Mouse (Mus musculus) hindbrain, embryonic 15.5 days (tissue): Measurements from ENCODE around the gene Epsti1. TPM values are rescaled to one million over a fixed set of nuclear protein-coding genes. Genes with fewer than 3 reads are reported as not detected.

Source experiments
- ATAC-seq: fragments of 200-750 bp; cut with Nextera tagmentation; 2 replicates; pipeline ENCODE4 v1.8.0; 2017; ENCODE audit warnings: low read depth, moderate number of reproducible peaks, moderate TSS enrichment; ENCODE audit not compliant: low FRiP score
- H3K27ac ChIP-seq: fragments of 300-500 bp; sonication (generic); replicated peaks from 2 replicates; pipeline ENCODE4 v1.5.1; 2015; ENCODE audit warnings: mild to moderate bottlenecking, inconsistent platforms
- H3K27me3 ChIP-seq: fragments of 300-500 bp; sonication (generic); 2 replicates; pipeline ENCODE4 v1.6.1; 2015; ENCODE audit warnings: control low read depth, inconsistent platforms
- H3K36me3 ChIP-seq: fragments of 300-500 bp; sonication (generic); 2 replicates; pipeline ENCODE4 v1.6.1; 2015; ENCODE audit warnings: control low read depth, inconsistent platforms
- H3K4me1 ChIP-seq: fragments of 300-500 bp; sonication (generic); replicated peaks from 2 replicates; pipeline ENCODE4 v1.6.1; 2015; ENCODE audit warnings: control low read depth, inconsistent platforms
- H3K4me2 ChIP-seq: fragments of 300-500 bp; sonication (generic); 2 replicates; pipeline ENCODE4 v1.6.1; 2015; ENCODE audit warnings: moderate library complexity, mild to moderate bottlenecking, inconsistent platforms
- H3K4me3 ChIP-seq: fragments of 300-500 bp; sonication (generic); 2 replicates; pipeline ENCODE4 v1.5.1; 2015; ENCODE audit warnings: mild to moderate bottlenecking, inconsistent platforms
- H3K9ac ChIP-seq: fragments of 300-500 bp; sonication (generic); 2 replicates; pipeline ENCODE4 v1.6.1; 2015; ENCODE audit warnings: inconsistent platforms
- H3K9me3 ChIP-seq: fragments of 300-500 bp; sonication (generic); 2 replicates; pipeline ENCODE4 v1.6.1; 2016; ENCODE audit warnings: control low read depth, inconsistent platforms
- WGBS: fragments of 180-500 bp; shearing (Covaris S2); methylation state at CpG from one replicate; pipeline ENCODE4 v1.1.7; 2015; 5-methylcytosine and 5-hydroxymethylcytosine counted together
- polyA plus RNA-seq: library from polyadenylated mRNA; unstranded; fragments of >200 nt; fragmentation: Nextera tagmentation; extraction: Ambion mirVana; gene quantifications from 2 replicates; pipeline ENCODE4 v1.2.1, GENCODE M21; 2015

Gene Epsti1
- polyA plus RNA-seq, 1 experiment from 2014 or later: 0.21 TPM

DNA sequence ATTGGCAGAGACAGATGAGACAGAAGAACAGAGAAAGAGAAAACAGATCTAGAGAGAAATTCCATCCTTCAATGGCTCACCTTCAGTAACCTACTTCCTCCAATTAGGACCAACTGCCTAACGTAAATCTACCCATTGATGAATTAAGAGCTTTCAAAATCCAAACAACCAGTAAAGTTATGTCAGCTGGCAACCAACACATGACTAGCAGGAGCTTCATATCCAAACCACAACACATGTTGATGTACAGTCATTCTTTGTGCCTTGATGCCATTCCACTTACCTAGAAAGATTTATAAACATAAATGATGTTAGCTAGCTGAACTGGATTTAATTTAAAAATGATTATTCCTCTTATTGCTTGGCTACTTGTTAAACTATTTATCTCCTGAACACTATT, 22.0 kb upstream of the Epsti1 start:
- Histone ChIP-seq H3K4me2 (no peak overlapping the region), H3K27me3 (no peaks in the 10 kb centered on the region), H3K9ac (no peak overlapping the region), H3K9me3 (no peaks in the 10 kb centered on the region), H3K4me1 (no peaks in the 10 kb centered on the region), H3K4me3 (no peak overlapping the region), H3K36me3 (no peaks in the 10 kb centered on the region), H3K27ac (no peak overlapping the region)
- no peak for ATAC-seq
- WGBS: 80% methylated on average over 1 of the region's 1 CpGs

- Histone ChIP-seq H3K4me3 (no peak overlapping the region), H3K9ac (no peak overlapping the region), H3K4me1 (no peaks in the 10 kb centered on the region), H3K27me3 (no peaks in the 10 kb centered on the region), H3K9me3 (no peaks in the 10 kb centered on the region), H3K36me3 (no peaks in the 10 kb centered on the region), H3K4me2 (no peak overlapping the region), H3K27ac (no peak overlapping the region)
- 52% methylated on average over 6 of the region's 6 CpGs for WGBS
- no peak for ATAC-seq
Measured at GRCm38 (mm10) chr14:77882669-77883068, 21.4 kb upstream of the Epsti1 start.

GRCm38 (mm10) chr14:77886376-77886775, 17.7 kb upstream of the Epsti1 start:
- Histone ChIP-seq H3K27ac (no peak overlapping the region), H3K4me1 (no peaks in the 10 kb centered on the region), H3K36me3 (no peaks in the 10 kb centered on the region), H3K4me3 (no peak overlapping the region), H3K27me3 (no peaks in the 10 kb centered on the region), H3K9me3 (no peaks in the 10 kb centered on the region), H3K4me2 (no peak overlapping the region), H3K9ac (no peak overlapping the region)
- WGBS: 66% methylated on average over 3 of the region's 3 CpGs
- no peak for ATAC-seq

DNA sequence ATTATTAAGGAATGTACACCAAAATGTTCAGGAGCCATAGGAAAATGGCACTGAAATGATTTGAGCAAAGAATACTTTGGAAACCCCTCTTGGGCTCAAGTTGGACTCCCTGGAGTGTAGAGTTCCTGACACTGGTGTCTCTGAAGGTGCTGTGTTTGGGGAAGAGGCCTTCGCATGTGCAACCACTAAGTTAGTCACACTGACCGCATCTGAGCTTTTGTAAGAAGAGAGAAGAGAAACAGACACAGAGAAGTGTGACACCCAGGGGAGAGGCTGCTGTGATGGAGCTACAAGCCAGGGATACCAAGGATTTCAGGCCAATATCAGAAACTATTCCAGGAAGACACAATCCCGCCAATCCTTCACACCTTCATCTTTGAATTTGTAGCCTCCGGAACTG, 17.1 kb upstream of the Epsti1 start:
- H3K9ac ChIP-seq: no peak overlapping the region
- no peak overlapping the region for H3K4me2 ChIP-seq
- no peak overlapping the region for H3K4me3 ChIP-seq
- WGBS: 85% methylated on average over 4 of the region's 4 CpGs
- no peaks in the 10 kb centered on the region for H3K36me3 ChIP-seq
- no peak for ATAC-seq
- no peaks in the 10 kb centered on the region for H3K9me3 ChIP-seq
- no peak overlapping the region for H3K27ac ChIP-seq
- H3K27me3 ChIP-seq: no peaks in the 10 kb centered on the region
- H3K4me1 ChIP-seq: no peaks in the 10 kb centered on the region

DNA sequence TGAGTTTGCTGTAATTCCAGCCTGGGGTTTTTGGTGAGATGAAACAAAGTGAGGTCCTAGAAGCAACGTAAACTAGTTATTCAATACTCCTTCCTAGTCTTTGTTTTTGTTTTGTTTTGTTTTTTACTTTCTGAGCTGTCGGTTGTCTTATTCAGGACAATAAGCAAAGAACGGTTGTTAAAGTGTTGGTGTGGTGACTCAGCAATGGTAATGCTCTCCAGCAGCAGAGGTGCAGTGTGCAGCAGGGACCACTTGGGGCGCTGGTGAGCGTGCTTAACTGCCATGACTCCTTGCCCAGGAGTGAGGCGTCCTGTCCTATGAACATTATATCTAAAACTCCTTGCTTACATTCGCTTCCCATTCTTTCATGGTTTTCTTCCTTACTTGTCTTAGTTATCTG, 14.1 kb upstream of the Epsti1 start:
- Histone ChIP-seq H3K9me3 (no peaks in the 10 kb centered on the region), H3K36me3 (no peaks in the 10 kb centered on the region), H3K9ac (no peak overlapping the region), H3K27me3 (no peaks in the 10 kb centered on the region), H3K4me3 (no peak overlapping the region), H3K4me1 (no peaks in the 10 kb centered on the region), H3K4me2 (no peak overlapping the region), H3K27ac (no peak overlapping the region)
- no peak for ATAC-seq
- 84% methylated on average over 7 of the region's 7 CpGs for WGBS

DNA sequence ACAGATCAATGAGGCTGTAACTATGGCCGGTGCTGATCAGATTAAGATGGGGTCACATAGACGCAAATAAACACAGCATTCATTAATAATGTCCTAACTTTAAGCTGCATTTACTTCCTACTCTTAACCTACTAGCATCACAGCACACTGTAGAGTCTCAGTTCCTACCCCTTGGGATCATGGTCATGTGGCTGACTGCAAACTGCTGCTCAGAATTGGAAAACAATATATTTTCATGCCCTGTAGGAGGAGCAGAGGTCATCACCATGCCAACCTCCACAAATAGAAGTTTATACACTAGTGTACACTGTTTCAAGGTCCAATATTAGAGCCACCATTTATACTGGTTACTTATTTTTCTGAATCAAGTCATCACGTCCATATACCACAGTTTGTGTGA, 8.1 kb upstream of the Epsti1 start:
- no peaks in the 10 kb centered on the region for H3K36me3 ChIP-seq
- H3K9me3 ChIP-seq: no peaks in the 10 kb centered on the region
- no peak overlapping the region for H3K27ac ChIP-seq
- no peak overlapping the region for H3K4me3 ChIP-seq
- H3K4me1 ChIP-seq: no peaks in the 10 kb centered on the region
- H3K9ac ChIP-seq: no peak overlapping the region
- WGBS: 81% methylated on average over 3 of the region's 3 CpGs
- no peak overlapping the region for H3K4me2 ChIP-seq
- ATAC-seq: no peak
- H3K27me3 ChIP-seq: no peaks in the 10 kb centered on the region

DNA sequence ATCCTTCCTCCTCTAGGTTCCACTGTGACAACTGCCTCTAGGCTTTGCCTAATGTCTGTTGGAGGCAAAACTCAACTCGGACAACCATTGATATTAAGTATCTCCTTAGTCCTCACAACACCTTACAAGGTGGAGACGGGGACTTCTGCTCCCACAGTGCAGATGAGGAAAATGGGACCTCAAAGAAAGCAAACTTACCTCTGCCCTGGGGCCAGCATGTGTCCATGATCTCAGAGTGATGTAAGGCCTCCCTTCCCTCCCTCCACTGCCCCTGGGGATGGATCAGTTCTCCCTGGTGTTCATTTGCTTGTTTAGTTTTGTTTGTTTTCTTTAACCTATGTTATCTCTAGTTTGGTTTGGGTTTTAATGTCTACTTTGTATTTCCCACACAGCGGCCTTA, 1.5 kb upstream of the Epsti1 start:
- Histone ChIP-seq H3K4me2 (no peak overlapping the region), H3K27ac (no peak overlapping the region), H3K4me1 (no peaks in the 10 kb centered on the region), H3K36me3 (no peaks in the 10 kb centered on the region), H3K4me3 (no peak overlapping the region), H3K27me3 (no peaks in the 10 kb centered on the region), H3K9me3 (no peaks in the 10 kb centered on the region), H3K9ac (no peak overlapping the region)
- WGBS: 92% methylated on average over 3 of the region's 3 CpGs
- no peak for ATAC-seq

GRCm38 (mm10) chr14:77905466-77905865, 1.4 kb downstream of the Epsti1 start:
- no peak overlapping the region for H3K4me3 ChIP-seq
- H3K9me3 ChIP-seq: no peaks in the 10 kb centered on the region
- no peak for ATAC-seq
- H3K4me1 ChIP-seq: no peaks in the 10 kb centered on the region
- no peak overlapping the region for H3K27ac ChIP-seq
- WGBS: 59% methylated on average over 5 of the region's 5 CpGs
- H3K27me3 ChIP-seq: no peaks in the 10 kb centered on the region
- no peak overlapping the region for H3K9ac ChIP-seq
- no peak overlapping the region for H3K4me2 ChIP-seq
- no peaks in the 10 kb centered on the region for H3K36me3 ChIP-seq

GRCm38 (mm10) chr14:77906586-77906985, 2.5 kb downstream of the Epsti1 start:
- H3K4me3 ChIP-seq: no peak overlapping the region
- no peaks in the 10 kb centered on the region for H3K4me1 ChIP-seq
- H3K27ac ChIP-seq: no peak overlapping the region
- H3K27me3 ChIP-seq: no peaks in the 10 kb centered on the region
- 91% methylated on average over 5 of the region's 5 CpGs for WGBS
- no peaks in the 10 kb centered on the region for H3K36me3 ChIP-seq
- no peaks in the 10 kb centered on the region for H3K9me3 ChIP-seq
- no peak overlapping the region for H3K9ac ChIP-seq
- no peak for ATAC-seq
- H3K4me2 ChIP-seq: no peak overlapping the region

- Histone ChIP-seq H3K9me3 (no peaks in the 10 kb centered on the region), H3K9ac (no peak overlapping the region), H3K36me3 (no peaks in the 10 kb centered on the region), H3K4me1 (no peaks in the 10 kb centered on the region), H3K27me3 (no peaks in the 10 kb centered on the region), H3K27ac (no peak overlapping the region), H3K4me3 (no peak overlapping the region), H3K4me2 (no peak overlapping the region)
- no peak for ATAC-seq
- 59% methylated on average over 5 of the region's 5 CpGs for WGBS
Measured at GRCm38 (mm10) chr14:77915776-77916175, 11.7 kb downstream of the Epsti1 start.

- Histone ChIP-seq H3K9me3 (no peaks in the 10 kb centered on the region), H3K9ac (no peak overlapping the region), H3K36me3 (no peaks in the 10 kb centered on the region), H3K4me2 (no peak overlapping the region), H3K27me3 (no peaks in the 10 kb centered on the region), H3K4me3 (no peak overlapping the region), H3K4me1 (no peaks in the 10 kb centered on the region), H3K27ac (no peak overlapping the region)
- no peak for ATAC-seq
- WGBS: 89% methylated on average over 8 of the region's 8 CpGs
Measured at GRCm38 (mm10) chr14:77921641-77922040, 17.6 kb downstream of the Epsti1 start.

- WGBS: 89% methylated on average over 6 of the region's 6 CpGs
- H3K9ac ChIP-seq: no peak overlapping the region
- no peaks in the 10 kb centered on the region for H3K36me3 ChIP-seq
- no peak overlapping the region for H3K27ac ChIP-seq
- ATAC-seq: no peak
- H3K27me3 ChIP-seq: no peaks in the 10 kb centered on the region
- no peak overlapping the region for H3K4me3 ChIP-seq
- no peak overlapping the region for H3K4me2 ChIP-seq
- no peaks in the 10 kb centered on the region for H3K4me1 ChIP-seq
- H3K9me3 ChIP-seq: no peaks in the 10 kb centered on the region
Measured at GRCm38 (mm10) chr14:77923076-77923865, 19.2 kb downstream of the Epsti1 start.

DNA sequence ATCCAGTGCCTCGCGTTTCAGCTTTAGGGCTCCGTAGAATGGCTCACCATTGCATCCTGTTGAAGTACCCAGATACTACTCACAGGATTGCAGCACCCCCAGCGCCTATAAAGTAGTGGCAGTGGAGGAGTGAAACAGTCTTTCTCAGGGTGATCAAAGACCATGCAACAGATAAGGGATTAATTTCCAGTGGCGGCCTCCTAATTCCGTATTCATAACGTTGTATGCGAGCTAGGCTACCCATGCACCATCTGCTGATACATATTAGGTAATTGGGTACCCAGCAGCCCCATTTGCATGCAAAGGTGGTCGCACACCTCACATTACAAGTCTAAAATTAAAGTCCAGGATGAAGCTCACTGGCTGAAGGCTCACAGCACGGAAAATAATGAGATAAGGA, 21.4 kb downstream of the Epsti1 start:
- Histone ChIP-seq H3K4me2 (no peak overlapping the region), H3K4me1 (no peaks in the 10 kb centered on the region), H3K36me3 (no peaks in the 10 kb centered on the region), H3K27ac (no peak overlapping the region), H3K9ac (no peak overlapping the region), H3K27me3 (no peaks in the 10 kb centered on the region), H3K9me3 (no peaks in the 10 kb centered on the region), H3K4me3 (no peak overlapping the region)
- WGBS: 61% methylated on average over 10 of the region's 10 CpGs
- no peak for ATAC-seq
